Mouse (Mus musculus): Measurements from ENCODE around the gene Gm281. TPM values are rescaled to one million over a fixed set of nuclear protein-coding genes. Genes with fewer than 3 reads are reported as not detected.

The Gm281 gene
- polyA plus RNA-seq, 1 experiment from 2014 or later, result not detected

DNA sequence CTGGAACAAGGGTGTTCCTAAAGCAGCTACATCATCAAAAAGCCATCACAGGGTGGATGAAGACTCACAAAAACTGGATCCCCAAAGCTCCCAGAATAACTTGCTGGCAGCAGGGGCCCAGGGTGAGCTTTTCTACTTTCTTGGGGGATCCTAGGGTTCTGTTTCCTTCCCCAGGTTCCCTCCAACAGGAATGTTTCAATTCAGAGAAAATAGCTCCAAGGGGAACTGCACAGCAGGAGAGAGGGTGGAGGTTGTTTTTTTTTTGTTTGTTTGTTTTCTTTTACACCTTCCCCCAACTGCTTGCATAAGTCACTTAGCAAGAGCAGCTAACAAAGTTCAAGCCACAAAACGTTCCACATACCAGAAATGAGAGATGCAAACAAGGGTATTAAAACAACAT, 124.3 kb downstream of the Gm281 start:
- WGBS, result 26% methylated on average over 1 of the region's 1 CpGs

DNA sequence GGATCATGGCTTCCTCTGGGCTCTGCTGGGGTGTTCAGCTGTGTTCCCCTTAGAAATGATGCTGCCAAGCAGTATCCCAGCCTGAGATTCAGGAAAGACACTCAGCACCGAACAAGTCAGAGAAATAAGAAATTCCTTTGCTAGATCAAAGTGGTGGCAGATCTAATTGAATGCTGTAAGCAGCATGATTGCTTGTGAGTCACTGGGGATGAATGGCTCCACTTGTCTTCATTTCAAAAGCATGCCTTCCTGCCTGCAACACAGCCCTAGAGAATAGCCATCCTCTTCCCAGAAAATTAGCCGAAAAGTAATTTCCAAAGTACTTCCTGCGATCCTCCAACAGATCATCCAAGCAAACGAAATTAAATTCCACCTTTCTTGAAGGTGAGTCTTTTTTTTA, 131.3 kb downstream of the Gm281 start:
- ATAC-seq (ENCODE audit: low FRiP score), result no peak
- H3K9me3 ChIP-seq, result no peaks in the 10 kb centered on the region
- no peak overlapping the region for H3K4me2 ChIP-seq
- no peak overlapping the region for H3K4me3 ChIP-seq
- WGBS, result 75% methylated on average over 4 of the region's 4 CpGs
- H3K36me3 ChIP-seq, result no peaks in the 10 kb centered on the region
- H3K4me1 ChIP-seq (replicated peaks), result no peaks in the 10 kb centered on the region
- H3K9ac ChIP-seq, result no peak overlapping the region
- no peaks in the 10 kb centered on the region for H3K27me3 ChIP-seq
- H3K27ac ChIP-seq, result no peak overlapping the region

More for the DNA sequence above, 124.3 kb downstream of the Gm281 start:
- Histone ChIP-seq H3K9me3 (no peaks in the 10 kb centered on the region), H3K4me1 (replicated peaks) (no peaks in the 10 kb centered on the region), H3K9ac (no peak overlapping the region), H3K27ac (no peak overlapping the region), H3K4me2 (no peak overlapping the region), H3K4me3 (no peak overlapping the region), H3K36me3 (no peaks in the 10 kb centered on the region), H3K27me3 (no peaks in the 10 kb centered on the region)
- no peak for ATAC-seq (ENCODE audit: low FRiP score)

DNA sequence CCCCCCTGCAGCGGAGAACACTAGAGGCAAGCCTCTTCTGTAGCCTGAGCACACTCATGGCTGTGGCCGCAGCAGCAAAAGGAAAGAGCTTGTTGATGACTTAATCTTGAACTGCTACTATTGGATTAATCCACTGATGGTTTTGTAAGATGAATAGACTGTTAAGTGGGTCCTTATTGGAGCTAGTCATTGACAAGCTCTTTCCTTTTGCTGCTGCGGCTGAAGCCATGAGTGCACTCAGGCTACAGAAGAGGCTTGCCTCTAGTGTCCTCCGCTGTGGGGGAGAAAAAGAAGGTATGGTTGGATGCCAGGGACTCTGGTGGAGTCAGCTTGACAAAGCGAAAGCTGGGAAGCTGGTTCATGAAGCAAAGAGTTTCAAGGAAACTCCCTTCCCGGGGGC, 135.9 kb downstream of the Gm281 start:
- Histone ChIP-seq H3K4me1 (replicated peaks) (no peaks in the 10 kb centered on the region), H3K9me3 (no peaks in the 10 kb centered on the region), H3K4me2 (no peak overlapping the region), H3K9ac (no peak overlapping the region), H3K27me3 (no peaks in the 10 kb centered on the region), H3K27ac (no peak overlapping the region), H3K36me3 (no peaks in the 10 kb centered on the region), H3K4me3 (no peak overlapping the region)
- no peak for ATAC-seq (ENCODE audit: low FRiP score)
- 82% methylated on average over 5 of the region's 6 CpGs for WGBS

DNA sequence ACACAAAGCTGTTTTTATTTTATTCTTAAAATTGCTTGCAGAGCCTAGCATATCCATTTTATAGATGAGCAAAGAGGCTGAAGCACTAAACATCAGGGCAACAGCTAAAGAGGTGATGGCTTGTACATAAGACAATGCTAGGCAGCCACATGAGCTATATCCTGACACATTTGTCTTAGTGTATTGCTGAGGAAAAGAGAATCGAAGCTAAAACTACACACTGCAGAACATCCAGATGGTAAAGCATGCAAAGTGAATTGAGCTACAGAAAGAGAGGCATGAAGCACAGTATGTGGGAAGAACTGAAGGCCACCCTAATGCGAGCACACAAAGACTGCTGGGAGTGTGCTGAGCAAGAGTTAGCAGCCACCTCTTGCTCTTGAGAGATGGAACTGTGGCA, 143.1 kb downstream of the Gm281 start:
- Histone ChIP-seq H3K36me3 (no peaks in the 10 kb centered on the region), H3K27ac (peak overlapping the region; percentile 13; the same call in 1 of the 2 replicates), H3K9ac (no peak overlapping the region), H3K27me3 (no peaks in the 10 kb centered on the region), H3K9me3 (no peaks in the 10 kb centered on the region), H3K4me1 (replicated peaks) (peaks cover 14% of the 10 kb centered on the region), H3K4me2 (no peak overlapping the region), H3K4me3 (no peak overlapping the region)
- 65% methylated on average over 2 of the region's 2 CpGs for WGBS
- ATAC-seq (ENCODE audit: low FRiP score), result peak; percentile 17; the same call in 1 of the 2 replicates

DNA sequence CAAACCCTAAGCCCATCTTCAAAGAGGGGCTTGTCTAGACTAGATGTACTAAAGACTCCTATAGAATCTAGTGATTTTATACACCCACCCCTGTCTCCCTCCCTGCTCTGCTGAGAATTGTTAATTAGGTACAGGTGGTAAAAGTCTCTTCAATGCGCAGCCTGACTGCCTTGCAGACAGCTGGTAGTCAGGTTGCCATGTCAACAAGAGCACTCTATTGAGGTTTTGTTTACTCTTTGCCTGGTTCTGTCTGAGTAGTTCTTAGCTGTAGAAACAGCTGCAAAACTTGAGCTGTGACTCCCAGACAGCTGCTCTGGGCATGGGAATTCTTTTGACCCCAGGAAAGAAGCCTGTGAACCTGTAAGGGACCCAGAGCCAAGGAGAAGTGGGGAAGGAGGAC, 143.6 kb downstream of the Gm281 start:
- peaks cover 14% of the 10 kb centered on the region for H3K4me1 ChIP-seq (replicated peaks)
- no peak overlapping the region for H3K4me3 ChIP-seq
- H3K9ac ChIP-seq, result no peak overlapping the region
- no peaks in the 10 kb centered on the region for H3K9me3 ChIP-seq
- H3K36me3 ChIP-seq, result no peaks in the 10 kb centered on the region
- H3K27me3 ChIP-seq, result no peaks in the 10 kb centered on the region
- 0% methylated on average over 1 of the region's 1 CpGs for WGBS
- peak overlapping the region; percentile 58 for H3K27ac ChIP-seq
- ATAC-seq (ENCODE audit: low FRiP score), result peak; percentile 95
- no peak overlapping the region for H3K4me2 ChIP-seq

Small RNA genes within 50 kb of the gene (microRNA-seq; reads per million reads assigned to microRNA genes)
- gene Gm27506, result not detected

Other genes starting within 250 kb of the Gm281 start
- not detected in 2 replicates for gene Sntn, start 243.6 kb downstream of the Gm281 start, polyA plus RNA-seq (2015; fragmentation: Nextera tagmentation; extraction: Ambion mirVana)
- 3.1 and 4.2 TPM in 2 replicates for gene Atxn7, start 47.0 kb upstream of the Gm281 start, polyA plus RNA-seq (2015; fragmentation: Nextera tagmentation; extraction: Ambion mirVana)
- 204 and 211 TPM in 2 replicates for gene Thoc7, start 47.4 kb upstream of the Gm281 start, polyA plus RNA-seq (2015; fragmentation: Nextera tagmentation; extraction: Ambion mirVana)
- gene Psmd6, start 206.5 kb upstream of the Gm281 start, polyA plus RNA-seq (2015; fragmentation: Nextera tagmentation; extraction: Ambion mirVana), result 279 and 284 TPM in 2 replicates

Data from hindbrain, embryonic 13.5 days (tissue).